Mouse (Mus musculus) CH12.LX (cell line): ENCODE measurements at regions not wholly inside any gene's neighbourhood (a gene's known extent, or its start where the extent isn't known, plus 50 kb on each side); places are given as distances from the start of the nearest gene placed in this dataset.

Experiments used
- CHD1 ChIP-seq: IDR thresholded peaks from 2 replicates; pipeline ENCODE4 v1.6.1; 2012; ENCODE audit warnings: low read depth, low read length, improper control_type of control experiment, inconsistent platforms
- CTCF ChIP-seq, 2 experiments: IDR thresholded peaks in 1 of 2; conservative IDR thresholded peaks in 1 of 2; 2 replicates each; pipeline ENCODE4 v1.5.1; 2011 to 2012; ENCODE audit warnings: low read depth in 2 of 2, low read length in 2 of 2, improper control_type of control experiment in 1 of 2, inconsistent platforms in 1 of 2, mild to moderate bottlenecking in 1 of 2, moderate library complexity in 1 of 2
- EP300 ChIP-seq: IDR thresholded peaks from 2 replicates; pipeline ENCODE4 v1.6.1; 2011; ENCODE audit warnings: low read length, improper control_type of control experiment
- ETS1 ChIP-seq: conservative IDR thresholded peaks from 2 replicates; pipeline ENCODE4 v1.6.1; 2012; ENCODE audit warnings: low read depth, mild to moderate bottlenecking, inconsistent platforms, low read length, improper control_type of control experiment, moderate library complexity
- HCFC1 ChIP-seq: IDR thresholded peaks from 2 replicates; pipeline ENCODE4 v1.6.1; 2012; ENCODE audit warnings: low read depth, mild to moderate bottlenecking, inconsistent platforms, low read length, improper control_type of control experiment
- MAFK ChIP-seq: IDR thresholded peaks from 2 replicates; pipeline ENCODE4 v1.6.1; 2011; ENCODE audit warnings: low read length, improper control_type of control experiment; ENCODE audit not compliant: insufficient replicate concordance
- MXI1 ChIP-seq: IDR thresholded peaks from 2 replicates; pipeline ENCODE4 v1.6.1; 2011; ENCODE audit warnings: mild to moderate bottlenecking, low read depth, low read length, improper control_type of control experiment
- NRF1 ChIP-seq: IDR thresholded peaks from 2 replicates; pipeline ENCODE4 v1.6.1; 2014; ENCODE audit warnings: low read depth, mild to moderate bottlenecking, inconsistent platforms, low read length, improper control_type of control experiment, moderate library complexity
- POLR2A ChIP-seq: IDR thresholded peaks from 2 replicates; pipeline ENCODE4 v1.6.1; 2011; ENCODE audit warnings: low read depth, mild to moderate bottlenecking, improper control_type of control experiment, low read length
- SIN3A ChIP-seq: IDR thresholded peaks from 2 replicates; pipeline ENCODE4 v1.6.1; 2012; ENCODE audit warnings: low read length, improper control_type of control experiment, inconsistent platforms

DNA sequence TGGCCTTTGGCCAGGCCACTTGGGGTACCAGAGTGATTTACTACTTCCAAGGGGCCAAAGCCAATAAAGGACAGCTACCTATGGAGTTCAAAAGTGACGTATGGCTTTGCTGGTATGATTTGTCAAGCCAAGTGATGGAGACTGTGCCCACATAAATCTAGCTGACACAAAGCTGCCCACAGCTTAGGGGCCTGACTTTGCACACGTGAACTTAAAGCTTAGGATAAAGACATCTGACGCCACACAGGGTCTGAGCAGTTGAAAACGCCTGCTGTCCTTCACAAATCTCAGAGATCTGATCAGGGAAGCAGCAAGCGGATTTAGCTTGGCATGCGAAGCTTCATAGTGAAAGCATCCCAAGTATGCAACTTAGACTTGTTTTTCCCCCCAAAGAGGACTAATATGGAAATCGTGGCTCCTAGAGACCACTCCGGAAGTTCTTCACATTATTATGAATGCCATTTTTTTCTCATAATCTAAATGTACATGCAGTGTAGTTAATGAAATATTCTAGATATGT, 127.1 kb upstream of the Col8a1 start:
- TF ChIP-seq POLR2A (no peak), ETS1 (no peak), CTCF (conservative IDR thresholded peaks at IDR 0.05 in 1 of 2, IDR thresholded peaks at IDR 0.05 in 1 of 2; ENCODE audit: low read depth in 2 of 2, low read length in 2 of 2) (no peak), MAFK (no peak), EP300 (no peak), HCFC1 (no peak), MXI1 (no peak), SIN3A (no peak), CHD1 (no peak), NRF1 (no peak)
